Mouse (Mus musculus): ENCODE measurements around the gene 2310039H08Rik. TPM values are rescaled to one million over a fixed set of nuclear protein-coding genes. Genes with fewer than 3 reads are reported as not detected.
A peak's percentile ranks its signal among the peaks of the same experiment; 100 is the strongest.

2310039H08Rik gene
- polyA plus RNA-seq, 1 experiment from 2014 or later: 48.4 TPM

DNA sequence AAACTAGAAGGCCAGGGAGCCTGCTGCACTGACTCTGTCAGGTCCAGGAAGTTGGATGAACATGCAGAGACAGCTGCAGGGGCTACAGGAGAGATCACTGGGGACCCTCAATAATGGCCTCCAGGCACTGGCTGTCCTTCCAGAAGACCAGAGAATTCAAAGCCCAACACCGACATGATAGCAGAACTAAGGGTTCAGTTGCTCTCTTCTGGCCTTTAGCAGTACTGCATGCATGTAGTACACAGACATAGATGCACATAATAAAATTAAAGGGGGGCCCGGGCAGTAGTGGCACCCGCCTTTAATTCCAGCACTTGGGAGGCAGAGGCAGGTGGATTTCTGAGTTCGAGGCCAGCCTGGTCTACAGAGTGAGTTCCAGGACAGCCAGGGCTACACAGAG, 1.4 kb upstream of the 2310039H08Rik start:
- H3K4me2 ChIP-seq (replicated peaks; ENCODE audit: low read depth, low read length): no peak overlapping the region
- H3K27me3 ChIP-seq (ENCODE audit: control insufficient read depth, insufficient read depth, low read length): no peaks in the 10 kb centered on the region
- H3K4me1 ChIP-seq (replicated peaks; ENCODE audit: control insufficient read depth, insufficient read depth, low read length): 0 out of 2 replicates have a peak, but pooled peaks cover 3% of the 10 kb centered on the region
- no peak for ATAC-seq (ENCODE audit: low FRiP score)
- no peaks in the 10 kb centered on the region for H3K9me3 ChIP-seq (ENCODE audit: control insufficient read depth, low read length)
- no peak overlapping the region for H3K27ac ChIP-seq (ENCODE audit: low read depth, low read length)
- no peak overlapping the region for H3K9ac ChIP-seq (ENCODE audit: low read depth, low read length)
- WGBS: 88% methylated on average over 4 of the region's 4 CpGs
- no peak overlapping the region for H3K4me3 ChIP-seq (ENCODE audit: low read depth, low read length)
- 0 out of 2 replicates have a peak, but pooled peaks cover 2% of the 10 kb centered on the region for H3K36me3 ChIP-seq (ENCODE audit: control insufficient read depth, insufficient read depth, low read length)
- no peak for DNase-seq (ENCODE audit: low spot score)

DNA sequence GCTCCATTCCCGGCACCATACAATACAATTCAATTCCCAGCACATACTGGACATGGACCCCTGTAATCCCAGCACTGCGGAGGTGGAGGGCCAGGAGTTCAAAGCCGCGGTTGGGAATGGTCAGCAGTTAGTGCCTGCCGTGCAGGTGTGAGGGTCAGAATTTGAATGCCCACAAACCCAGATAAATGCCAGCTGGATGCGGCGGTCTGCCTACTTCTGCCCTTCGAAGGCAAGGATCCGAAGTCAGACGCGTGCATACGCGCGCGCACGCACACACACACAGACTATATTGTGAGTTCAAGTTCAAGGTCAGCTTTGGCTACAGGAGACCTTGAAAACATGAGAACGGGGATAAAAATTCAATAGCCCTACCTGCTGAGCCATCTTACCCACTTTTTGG, 819 bp upstream of the 2310039H08Rik start:
- peak overlapping the region; percentile 73 for H3K9ac ChIP-seq (ENCODE audit: low read depth, low read length)
- 0 out of 2 replicates have a peak, but pooled peaks cover 3% of the 10 kb centered on the region for H3K4me1 ChIP-seq (replicated peaks; ENCODE audit: control insufficient read depth, insufficient read depth, low read length)
- 0 out of 2 replicates have a peak, but pooled peaks cover 2% of the 10 kb centered on the region for H3K36me3 ChIP-seq (ENCODE audit: control insufficient read depth, insufficient read depth, low read length)
- 66% methylated on average over 17 of the region's 17 CpGs for WGBS
- H3K4me2 ChIP-seq (replicated peaks; ENCODE audit: low read depth, low read length): peak overlapping the region; percentile 67
- DNase-seq (ENCODE audit: low spot score) (no peak), ATAC-seq (ENCODE audit: low FRiP score) (no peak)
- no peaks in the 10 kb centered on the region for H3K27me3 ChIP-seq (ENCODE audit: control insufficient read depth, insufficient read depth, low read length)
- no peak overlapping the region for H3K27ac ChIP-seq (ENCODE audit: low read depth, low read length)
- no peaks in the 10 kb centered on the region for H3K9me3 ChIP-seq (ENCODE audit: control insufficient read depth, low read length)
- H3K4me3 ChIP-seq (ENCODE audit: low read depth, low read length): peak overlapping the region; percentile 71

DNA sequence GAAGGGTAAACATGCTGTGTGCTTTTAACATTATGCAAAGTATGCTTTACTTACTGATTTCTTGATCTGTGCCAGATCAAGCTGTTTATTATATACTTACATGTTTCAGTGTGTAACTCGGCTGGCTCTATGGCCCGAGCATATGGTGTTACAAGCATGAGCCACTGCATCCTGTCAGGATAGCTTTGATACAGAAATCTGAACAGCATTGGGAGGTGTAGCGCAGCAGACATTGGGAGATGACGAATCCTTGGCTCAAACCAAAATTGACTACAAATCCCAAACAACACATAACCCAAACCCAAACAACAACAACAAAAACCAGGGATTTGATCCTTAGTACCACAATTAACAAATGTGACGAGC, 414 bp upstream of the 2310039H08Rik start:
- Histone ChIP-seq H3K4me2 (replicated peaks; ENCODE audit: low read depth, low read length) (peak overlapping the region; percentile 67), H3K9ac (ENCODE audit: low read depth, low read length) (peak overlapping the region; percentile 73), H3K4me1 (replicated peaks; ENCODE audit: control insufficient read depth, insufficient read depth, low read length) (0 out of 2 replicates have a peak, but pooled peaks cover 3% of the 10 kb centered on the region), H3K36me3 (ENCODE audit: control insufficient read depth, insufficient read depth, low read length) (0 out of 2 replicates have a peak, but pooled peaks cover 2% of the 10 kb centered on the region), H3K4me3 (ENCODE audit: low read depth, low read length) (peak overlapping the region; percentile 71), H3K27ac (ENCODE audit: low read depth, low read length) (peak overlapping the region; percentile 20; the same call in 1 of the 2 replicates), H3K9me3 (ENCODE audit: control insufficient read depth, low read length) (no peaks in the 10 kb centered on the region), H3K27me3 (ENCODE audit: control insufficient read depth, insufficient read depth, low read length) (no peaks in the 10 kb centered on the region)
- ATAC-seq (ENCODE audit: low FRiP score) (peak; percentile 38; the same call in 1 of the 2 replicates), DNase-seq (ENCODE audit: low spot score) (no peak)
- 14% methylated on average over 5 of the region's 5 CpGs for WGBS

DNA sequence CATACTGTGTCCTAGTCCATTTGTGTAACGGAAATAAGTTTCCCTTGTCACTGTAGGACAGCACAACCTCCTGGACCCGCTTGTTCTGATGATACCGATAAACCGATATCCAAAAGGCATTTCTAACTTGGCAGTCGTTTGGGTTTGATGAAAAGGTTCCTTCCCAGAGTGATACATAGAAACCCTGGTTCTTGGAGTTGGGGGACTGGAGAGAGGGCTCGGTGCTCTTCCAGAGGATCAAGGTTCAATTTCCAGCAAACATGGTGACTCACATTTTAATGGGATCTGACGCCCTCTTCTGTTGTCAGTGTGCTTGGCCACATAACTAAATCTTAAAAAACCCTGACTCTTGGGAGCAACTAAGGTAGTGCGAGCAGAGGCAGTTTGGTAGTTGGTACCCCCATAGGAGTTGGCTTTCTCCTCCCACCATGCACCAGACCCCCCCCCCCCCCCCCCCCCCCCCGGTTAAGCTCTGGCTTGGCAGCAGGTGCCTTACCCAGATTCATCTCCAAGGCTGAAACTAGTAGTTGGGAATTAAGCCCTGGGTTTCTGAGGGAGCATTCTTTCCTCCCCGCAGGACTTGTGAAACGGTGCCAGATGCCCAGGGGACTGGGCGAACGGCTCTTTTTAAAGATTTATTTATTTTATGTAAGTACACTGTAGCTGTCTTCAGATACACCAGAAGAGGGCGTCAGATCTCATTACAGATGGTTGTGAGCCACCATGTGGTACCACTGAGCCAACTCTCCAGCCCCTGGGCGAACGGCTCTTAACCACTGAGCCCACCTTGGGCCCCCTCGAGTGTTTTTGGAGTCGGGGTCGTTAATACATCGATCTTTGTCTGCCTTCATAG, 1.1 kb downstream of the 2310039H08Rik start:
- Histone ChIP-seq H3K9ac (ENCODE audit: low read depth, low read length) (peak overlapping the region; percentile 73; the same call in 1 of the 2 replicates), H3K36me3 (ENCODE audit: control insufficient read depth, insufficient read depth, low read length) (peaks cover 5% of the 10 kb centered on the region; the same call in 1 of the 2 replicates), H3K27ac (ENCODE audit: low read depth, low read length) (no peak overlapping the region), H3K4me1 (replicated peaks; ENCODE audit: control insufficient read depth, insufficient read depth, low read length) (0 out of 2 replicates have a peak, but pooled peaks cover 3% of the 10 kb centered on the region), H3K27me3 (ENCODE audit: control insufficient read depth, insufficient read depth, low read length) (no peaks in the 10 kb centered on the region), H3K4me2 (replicated peaks; ENCODE audit: low read depth, low read length) (peak overlapping the region; percentile 67), H3K4me3 (ENCODE audit: low read depth, low read length) (peak overlapping the region; percentile 71), H3K9me3 (ENCODE audit: control insufficient read depth, low read length) (no peaks in the 10 kb centered on the region)
- DNase-seq (ENCODE audit: low spot score): peak; percentile 40
- ATAC-seq (ENCODE audit: low FRiP score): peak; percentile 37
- WGBS: 12% methylated on average over 19 of the region's 20 CpGs

DNA sequence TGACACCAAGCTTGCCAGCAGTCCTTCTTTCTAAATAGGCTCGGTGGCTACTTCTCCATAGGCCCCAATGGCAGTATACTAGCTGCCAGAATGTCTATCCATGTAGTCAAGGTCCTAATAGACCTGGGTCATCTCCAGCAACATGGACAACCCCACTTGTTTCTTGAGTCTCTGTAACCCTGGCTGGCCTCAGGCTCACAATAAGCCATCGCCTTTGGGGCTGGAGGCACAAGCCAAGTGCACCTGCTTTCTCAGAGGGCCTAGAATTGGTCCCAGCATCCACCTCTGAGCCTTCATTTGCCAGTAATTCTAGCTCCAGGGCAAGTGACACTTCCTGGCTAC, 1.7 kb downstream of the 2310039H08Rik start:
- Histone ChIP-seq H3K9me3 (ENCODE audit: control insufficient read depth, low read length) (no peaks in the 10 kb centered on the region), H3K4me1 (replicated peaks; ENCODE audit: control insufficient read depth, insufficient read depth, low read length) (0 out of 2 replicates have a peak, but pooled peaks cover 3% of the 10 kb centered on the region), H3K27me3 (ENCODE audit: control insufficient read depth, insufficient read depth, low read length) (no peaks in the 10 kb centered on the region), H3K27ac (ENCODE audit: low read depth, low read length) (no peak overlapping the region), H3K4me2 (replicated peaks; ENCODE audit: low read depth, low read length) (no peak overlapping the region), H3K9ac (ENCODE audit: low read depth, low read length) (no peak overlapping the region), H3K36me3 (ENCODE audit: control insufficient read depth, insufficient read depth, low read length) (peaks cover 8% of the 10 kb centered on the region; the same call in 1 of the 2 replicates), H3K4me3 (ENCODE audit: low read depth, low read length) (no peak overlapping the region)
- 41% methylated on average over 2 of the region's 2 CpGs for WGBS
- DNase-seq (ENCODE audit: low spot score) (no peak), ATAC-seq (ENCODE audit: low FRiP score) (no peak)

DNA sequence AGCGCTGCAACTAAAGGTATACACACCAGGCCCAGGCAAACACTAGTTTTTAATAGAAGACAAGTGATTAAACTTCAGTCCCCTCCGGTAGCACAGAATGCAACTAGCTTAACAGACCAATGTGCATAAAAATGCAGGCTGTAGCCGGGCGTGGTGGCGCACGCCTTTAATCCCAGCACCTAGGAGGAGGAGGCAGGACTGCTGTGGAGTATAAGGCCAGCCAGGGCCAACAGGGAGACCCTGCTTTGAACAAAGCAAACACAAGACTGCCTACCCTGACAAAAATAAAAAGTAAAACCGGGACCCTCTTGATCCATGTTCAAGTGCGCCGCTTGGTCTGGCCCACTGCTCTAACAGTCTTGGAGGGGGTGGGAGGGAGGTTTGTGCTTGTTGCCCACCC, 2.6 kb downstream of the 2310039H08Rik start:
- no peak overlapping the region for H3K4me2 ChIP-seq (replicated peaks; ENCODE audit: low read depth, low read length)
- H3K4me3 ChIP-seq (ENCODE audit: low read depth, low read length): no peak overlapping the region
- H3K9ac ChIP-seq (ENCODE audit: low read depth, low read length): no peak overlapping the region
- no peak for ATAC-seq (ENCODE audit: low FRiP score)
- no peak overlapping the region for H3K27ac ChIP-seq (ENCODE audit: low read depth, low read length)
- H3K27me3 ChIP-seq (ENCODE audit: control insufficient read depth, insufficient read depth, low read length): no peaks in the 10 kb centered on the region
- H3K4me1 ChIP-seq (replicated peaks; ENCODE audit: control insufficient read depth, insufficient read depth, low read length): 0 out of 2 replicates have a peak, but pooled peaks cover 3% of the 10 kb centered on the region
- no peak for DNase-seq (ENCODE audit: low spot score)
- H3K9me3 ChIP-seq (ENCODE audit: control insufficient read depth, low read length): no peaks in the 10 kb centered on the region
- WGBS: 93% methylated on average over 9 of the region's 9 CpGs
- peaks cover 12% of the 10 kb centered on the region; the same call in 1 of the 2 replicates for H3K36me3 ChIP-seq (ENCODE audit: control insufficient read depth, insufficient read depth, low read length)

DNA sequence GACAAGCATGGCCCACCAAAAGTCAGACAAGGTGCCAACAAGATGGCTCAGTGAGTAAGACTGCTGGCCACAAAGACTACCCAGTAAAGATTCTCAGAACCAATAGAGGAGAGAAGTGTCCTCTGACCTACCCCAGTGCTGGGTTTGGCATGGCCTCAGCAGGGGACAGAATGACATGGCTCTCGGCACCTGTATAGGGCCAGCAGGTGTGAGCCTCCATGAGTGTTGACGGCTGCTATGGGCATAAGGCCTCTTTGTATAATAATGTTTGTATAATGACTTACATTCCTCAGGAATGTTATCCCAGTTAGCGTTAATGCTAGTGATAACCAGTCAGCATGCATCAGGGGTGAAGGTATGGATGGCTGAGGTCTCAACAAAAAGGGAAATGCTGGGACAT, 3.7 kb downstream of the 2310039H08Rik start:
- Histone ChIP-seq H3K27ac (ENCODE audit: low read depth, low read length) (no peak overlapping the region), H3K4me3 (ENCODE audit: low read depth, low read length) (no peak overlapping the region), H3K4me2 (replicated peaks; ENCODE audit: low read depth, low read length) (no peak overlapping the region), H3K9me3 (ENCODE audit: control insufficient read depth, low read length) (no peaks in the 10 kb centered on the region), H3K4me1 (replicated peaks; ENCODE audit: control insufficient read depth, insufficient read depth, low read length) (0 out of 2 replicates have a peak, but pooled peaks cover 3% of the 10 kb centered on the region), H3K36me3 (ENCODE audit: control insufficient read depth, insufficient read depth, low read length) (peaks cover 12% of the 10 kb centered on the region; the same call in 1 of the 2 replicates), H3K27me3 (ENCODE audit: control insufficient read depth, insufficient read depth, low read length) (no peaks in the 10 kb centered on the region), H3K9ac (ENCODE audit: low read depth, low read length) (no peak overlapping the region)
- ATAC-seq (ENCODE audit: low FRiP score) (no peak), DNase-seq (ENCODE audit: low spot score) (no peak)
- WGBS: 90% methylated on average over 3 of the region's 3 CpGs

DNA sequence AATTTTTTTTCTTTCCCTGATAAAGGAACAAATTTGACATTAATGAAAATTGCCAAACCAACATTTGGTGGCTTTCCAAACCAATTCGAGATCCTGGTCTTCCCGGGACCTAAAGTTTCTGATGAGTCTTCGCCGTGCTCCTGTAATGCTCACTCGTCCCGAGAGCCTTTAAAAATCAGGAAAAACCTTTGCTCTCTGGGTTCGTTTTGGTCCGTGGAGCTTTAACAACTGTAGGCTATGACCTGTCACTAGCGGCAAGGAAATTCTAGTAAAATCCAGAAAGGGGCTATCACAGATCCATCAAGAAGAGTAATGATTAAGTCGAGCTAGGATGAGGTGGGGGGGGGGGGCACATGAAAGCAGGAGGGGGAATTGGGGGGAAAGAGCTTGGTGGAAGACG, 9.4 kb downstream of the 2310039H08Rik start:
- peak overlapping the region; percentile 58 for H3K4me2 ChIP-seq (replicated peaks; ENCODE audit: low read depth, low read length)
- DNase-seq (ENCODE audit: low spot score) (no peak), ATAC-seq (ENCODE audit: low FRiP score) (peak; percentile 31)
- WGBS: 9% methylated on average over 11 of the region's 11 CpGs
- H3K4me1 ChIP-seq (replicated peaks; ENCODE audit: control insufficient read depth, insufficient read depth, low read length): no peaks in the 10 kb centered on the region
- peaks cover 10% of the 10 kb centered on the region; the same call in 1 of the 2 replicates for H3K36me3 ChIP-seq (ENCODE audit: control insufficient read depth, insufficient read depth, low read length)
- H3K27ac ChIP-seq (ENCODE audit: low read depth, low read length): peak overlapping the region; percentile 91
- no peaks in the 10 kb centered on the region for H3K9me3 ChIP-seq (ENCODE audit: control insufficient read depth, low read length)
- peak overlapping the region; percentile 62 for H3K4me3 ChIP-seq (ENCODE audit: low read depth, low read length)
- peak overlapping the region; percentile 80 for H3K9ac ChIP-seq (ENCODE audit: low read depth, low read length)
- H3K27me3 ChIP-seq (ENCODE audit: control insufficient read depth, insufficient read depth, low read length): no peaks in the 10 kb centered on the region

All from hindbrain, embryonic 11.5 days (tissue).